Mouse (Mus musculus): ENCODE measurements around the gene Crtc1. TPM values are rescaled to one million over a fixed set of nuclear protein-coding genes. Genes with fewer than 3 reads are reported as not detected.

Gene Crtc1
- polyA plus RNA-seq, 1 experiment from 2014 or later: 45.9 TPM

DNA sequence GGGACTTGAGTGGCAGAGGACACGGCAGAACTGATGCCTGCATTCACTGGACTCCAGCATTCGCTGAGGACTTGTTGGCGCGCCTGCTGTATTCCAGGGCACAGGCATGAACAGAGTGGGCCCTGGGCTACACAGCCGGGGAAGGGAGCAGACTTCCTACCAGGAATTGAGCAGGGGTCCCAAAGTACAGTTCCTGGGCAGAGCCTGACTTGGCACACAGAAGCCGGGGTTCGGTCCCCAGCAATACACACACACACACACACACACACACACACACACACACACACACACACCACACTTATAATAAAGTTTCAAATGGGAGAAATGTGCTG, 435 bp upstream of the Crtc1 start:
- peak overlapping the region; percentile 76 for H3K9ac ChIP-seq (ENCODE audit: low read depth, low read length)
- H3K36me3 ChIP-seq (ENCODE audit: control insufficient read depth, insufficient read depth, low read length): no peaks in the 10 kb centered on the region
- H3K27me3 ChIP-seq (replicated peaks; ENCODE audit: control insufficient read depth, insufficient read depth, low read length): no peaks in the 10 kb centered on the region
- H3K4me3 ChIP-seq (ENCODE audit: low read length): peak overlapping the region; percentile 66
- 6% methylated on average over 7 of the region's 7 CpGs for WGBS
- peak overlapping the region; percentile 72 for H3K27ac ChIP-seq (ENCODE audit: low read depth, low read length)
- ATAC-seq: no peak
- peaks cover 10% of the 10 kb centered on the region for H3K4me1 ChIP-seq (ENCODE audit: control insufficient read depth, insufficient read depth, low read depth, low read length)
- no peaks in the 10 kb centered on the region for H3K9me3 ChIP-seq (ENCODE audit: control insufficient read depth, low read length)
- peak overlapping the region; percentile 79 for H3K4me2 ChIP-seq (ENCODE audit: low read length)

DNA sequence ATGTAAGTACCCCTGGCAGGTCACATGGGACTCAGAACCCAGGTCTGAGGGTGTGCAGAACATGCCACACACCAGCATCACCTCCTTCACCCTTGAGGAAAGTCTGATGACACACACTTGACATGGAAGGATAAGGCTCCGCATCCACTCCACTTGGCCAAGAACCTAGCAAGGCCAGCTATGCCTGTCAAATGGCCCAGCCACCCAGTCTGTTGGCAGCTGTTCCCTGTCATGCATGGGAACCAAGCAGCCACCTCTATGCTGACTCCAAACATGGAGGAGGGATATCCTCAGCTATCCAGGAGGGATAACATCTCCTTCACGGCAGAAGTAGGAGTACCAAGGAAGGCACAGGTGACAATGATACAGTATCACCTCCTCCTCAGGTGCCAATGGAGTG, 956 bp downstream of the Crtc1 start:
- Histone ChIP-seq H3K4me2 (ENCODE audit: low read length) (peak overlapping the region; percentile 63), H3K9me3 (ENCODE audit: control insufficient read depth, low read length) (no peaks in the 10 kb centered on the region), H3K27ac (ENCODE audit: low read depth, low read length) (no peak overlapping the region), H3K4me1 (ENCODE audit: control insufficient read depth, insufficient read depth, low read depth, low read length) (peaks cover 10% of the 10 kb centered on the region), H3K36me3 (ENCODE audit: control insufficient read depth, insufficient read depth, low read length) (no peaks in the 10 kb centered on the region), H3K9ac (ENCODE audit: low read depth, low read length) (no peak overlapping the region), H3K27me3 (replicated peaks; ENCODE audit: control insufficient read depth, insufficient read depth, low read length) (no peaks in the 10 kb centered on the region), H3K4me3 (ENCODE audit: low read length) (peak overlapping the region; percentile 66)
- WGBS: 91% methylated on average over 2 of the region's 2 CpGs
- no peak for ATAC-seq

DNA sequence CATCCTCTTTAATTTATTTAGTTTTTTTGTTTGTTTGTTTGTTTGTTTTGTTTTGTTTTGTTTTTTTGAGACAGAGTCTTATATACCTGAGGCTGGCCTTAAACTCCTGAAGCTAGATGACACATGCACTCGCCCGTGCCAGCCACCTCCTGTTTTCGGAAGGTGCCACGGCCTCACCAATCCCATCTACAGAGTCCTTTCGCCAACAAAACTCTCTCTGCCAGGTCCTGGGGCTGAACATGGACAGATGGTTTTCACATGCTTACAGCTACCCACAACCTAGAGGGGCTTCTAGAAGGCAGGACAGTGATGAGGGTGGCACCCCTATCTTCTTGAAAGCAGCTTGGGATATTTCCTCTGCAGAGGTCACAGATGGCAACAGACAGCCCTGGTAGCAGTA, 4.2 kb downstream of the Crtc1 start:
- Histone ChIP-seq H3K4me2 (ENCODE audit: low read length) (no peak overlapping the region), H3K36me3 (ENCODE audit: control insufficient read depth, insufficient read depth, low read length) (no peaks in the 10 kb centered on the region), H3K9me3 (ENCODE audit: control insufficient read depth, low read length) (no peaks in the 10 kb centered on the region), H3K27ac (ENCODE audit: low read depth, low read length) (no peak overlapping the region), H3K27me3 (replicated peaks; ENCODE audit: control insufficient read depth, insufficient read depth, low read length) (no peaks in the 10 kb centered on the region), H3K4me1 (ENCODE audit: control insufficient read depth, insufficient read depth, low read depth, low read length) (peaks cover 10% of the 10 kb centered on the region), H3K9ac (ENCODE audit: low read depth, low read length) (no peak overlapping the region), H3K4me3 (ENCODE audit: low read length) (no peak overlapping the region)
- 87% methylated on average over 5 of the region's 5 CpGs for WGBS
- ATAC-seq: no peak

DNA sequence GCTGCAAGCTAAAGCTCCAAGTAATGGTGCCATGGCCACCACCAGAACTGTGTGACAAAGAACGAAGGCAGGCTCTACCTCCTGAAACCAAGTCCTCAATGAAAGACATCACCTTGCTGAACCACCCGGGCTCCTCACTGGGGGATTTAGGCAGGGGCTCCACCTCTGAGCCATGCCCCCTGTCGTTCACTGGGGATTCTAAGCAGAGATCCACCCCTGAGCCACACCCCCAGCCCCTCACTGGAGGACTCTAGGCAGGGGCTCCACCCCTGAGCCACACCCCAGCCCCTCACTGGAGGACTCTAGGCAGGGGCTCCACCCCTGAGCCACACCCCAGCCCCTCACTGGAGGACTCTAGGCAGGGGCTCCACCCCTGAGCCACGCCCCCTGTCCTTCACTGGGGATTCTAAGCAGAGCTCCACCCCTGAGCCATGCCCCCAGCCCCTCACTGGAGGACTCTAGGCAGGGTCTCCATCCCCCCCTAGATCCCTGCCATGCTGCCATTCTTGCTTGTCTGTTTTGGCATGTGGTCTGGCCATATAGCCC, 6.3 kb downstream of the Crtc1 start:
- no peak overlapping the region for H3K27ac ChIP-seq (ENCODE audit: low read depth, low read length)
- no peak overlapping the region for H3K9ac ChIP-seq (ENCODE audit: low read depth, low read length)
- no peaks in the 10 kb centered on the region for H3K9me3 ChIP-seq (ENCODE audit: control insufficient read depth, low read length)
- no peak overlapping the region for H3K4me2 ChIP-seq (ENCODE audit: low read length)
- 32% methylated on average over 4 of the region's 4 CpGs for WGBS
- ATAC-seq: no peak
- no peaks in the 10 kb centered on the region for H3K36me3 ChIP-seq (ENCODE audit: control insufficient read depth, insufficient read depth, low read length)
- H3K4me1 ChIP-seq (ENCODE audit: control insufficient read depth, insufficient read depth, low read depth, low read length): no peaks in the 10 kb centered on the region
- H3K27me3 ChIP-seq (replicated peaks; ENCODE audit: control insufficient read depth, insufficient read depth, low read length): no peaks in the 10 kb centered on the region
- H3K4me3 ChIP-seq (ENCODE audit: low read length): no peak overlapping the region

DNA sequence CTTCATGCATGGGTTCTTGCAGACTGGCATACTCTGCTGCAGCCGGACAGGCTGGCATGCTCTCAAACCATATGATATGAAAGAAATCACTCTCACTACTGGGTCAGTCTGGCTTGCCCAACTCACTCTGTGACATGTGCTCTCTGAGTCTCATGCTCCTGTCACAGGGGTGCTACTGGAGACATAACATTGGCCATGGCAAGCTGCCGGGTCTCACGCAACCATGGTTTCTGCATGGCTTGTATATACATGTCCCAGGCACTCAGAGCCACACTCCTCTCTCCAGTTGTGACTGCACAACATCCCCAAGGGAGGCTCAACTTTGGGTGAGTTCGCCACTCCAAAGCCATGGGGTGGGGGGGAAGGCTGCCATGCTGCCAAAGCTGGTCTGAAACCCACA, 8.2 kb downstream of the Crtc1 start:
- Histone ChIP-seq H3K27ac (ENCODE audit: low read depth, low read length) (no peak overlapping the region), H3K27me3 (replicated peaks; ENCODE audit: control insufficient read depth, insufficient read depth, low read length) (no peaks in the 10 kb centered on the region), H3K9ac (ENCODE audit: low read depth, low read length) (no peak overlapping the region), H3K36me3 (ENCODE audit: control insufficient read depth, insufficient read depth, low read length) (no peaks in the 10 kb centered on the region), H3K4me2 (ENCODE audit: low read length) (no peak overlapping the region), H3K9me3 (ENCODE audit: control insufficient read depth, low read length) (no peaks in the 10 kb centered on the region), H3K4me1 (ENCODE audit: control insufficient read depth, insufficient read depth, low read depth, low read length) (no peaks in the 10 kb centered on the region), H3K4me3 (ENCODE audit: low read length) (no peak overlapping the region)
- 96% methylated on average over 4 of the region's 4 CpGs for WGBS
- no peak for ATAC-seq

DNA sequence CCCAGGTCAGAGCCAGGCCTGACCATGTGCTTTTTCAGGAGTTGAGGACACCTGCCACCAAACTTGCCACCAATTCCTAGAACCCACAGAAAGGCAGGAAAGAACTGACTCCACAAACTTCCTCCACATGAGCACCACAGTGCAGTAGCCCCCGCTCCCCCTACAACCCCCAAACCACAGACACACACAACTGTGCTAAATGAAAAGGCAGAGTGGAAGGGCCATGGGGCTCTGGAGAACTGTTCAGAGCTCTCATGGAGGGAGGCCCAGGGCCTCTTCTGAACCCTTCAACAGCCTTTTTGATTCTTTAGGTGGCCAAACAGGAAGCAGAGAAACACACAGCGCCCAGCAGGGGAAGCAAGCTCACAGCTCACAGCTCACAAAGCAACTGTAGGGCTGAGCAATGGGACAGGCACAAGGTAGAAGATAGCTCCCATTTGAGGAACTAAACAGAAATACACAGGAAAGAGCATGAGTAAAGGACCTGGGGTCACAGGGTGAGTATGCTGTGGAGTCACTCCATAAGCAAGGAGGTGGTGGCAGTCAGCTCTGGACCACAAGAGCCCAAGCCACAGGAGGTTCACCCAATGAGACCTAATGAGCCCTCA, 13.0 kb downstream of the Crtc1 start:
- no peaks in the 10 kb centered on the region for H3K36me3 ChIP-seq (ENCODE audit: control insufficient read depth, insufficient read depth, low read length)
- WGBS: 94% methylated on average over 2 of the region's 2 CpGs
- H3K4me1 ChIP-seq (ENCODE audit: control insufficient read depth, insufficient read depth, low read depth, low read length): no peaks in the 10 kb centered on the region
- ATAC-seq: no peak
- H3K9me3 ChIP-seq (ENCODE audit: control insufficient read depth, low read length): no peaks in the 10 kb centered on the region
- H3K27me3 ChIP-seq (replicated peaks; ENCODE audit: control insufficient read depth, insufficient read depth, low read length): no peaks in the 10 kb centered on the region
- H3K27ac ChIP-seq (ENCODE audit: low read depth, low read length): no peak overlapping the region
- H3K4me2 ChIP-seq (ENCODE audit: low read length): no peak overlapping the region
- no peak overlapping the region for H3K4me3 ChIP-seq (ENCODE audit: low read length)
- H3K9ac ChIP-seq (ENCODE audit: low read depth, low read length): no peak overlapping the region

DNA sequence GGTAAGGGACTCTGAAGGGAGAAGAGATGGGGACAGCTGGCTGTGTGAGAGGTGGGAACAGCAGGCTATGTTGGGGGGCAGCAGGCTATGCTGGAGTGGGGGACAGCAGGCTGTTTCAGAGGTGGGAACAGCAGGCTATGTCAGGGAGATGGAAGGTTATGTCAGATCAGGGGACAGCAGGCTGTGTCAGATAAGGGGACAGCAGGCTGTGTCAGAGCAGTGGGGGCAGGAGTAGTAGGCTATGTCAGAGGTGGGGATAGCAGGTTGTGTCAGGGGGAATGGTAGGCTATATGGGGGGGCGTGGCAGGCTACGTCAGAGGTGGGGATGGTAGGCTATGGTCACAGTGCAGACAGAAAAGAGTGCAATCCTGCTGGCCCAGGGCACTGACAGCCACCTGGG, 16.7 kb downstream of the Crtc1 start:
- no peak overlapping the region for H3K9ac ChIP-seq (ENCODE audit: low read depth, low read length)
- no peaks in the 10 kb centered on the region for H3K9me3 ChIP-seq (ENCODE audit: control insufficient read depth, low read length)
- H3K4me2 ChIP-seq (ENCODE audit: low read length): no peak overlapping the region
- no peaks in the 10 kb centered on the region for H3K36me3 ChIP-seq (ENCODE audit: control insufficient read depth, insufficient read depth, low read length)
- H3K4me3 ChIP-seq (ENCODE audit: low read length): no peak overlapping the region
- no peak for ATAC-seq
- H3K27me3 ChIP-seq (replicated peaks; ENCODE audit: control insufficient read depth, insufficient read depth, low read length): no peaks in the 10 kb centered on the region
- H3K4me1 ChIP-seq (ENCODE audit: control insufficient read depth, insufficient read depth, low read depth, low read length): peaks cover 7% of the 10 kb centered on the region
- H3K27ac ChIP-seq (ENCODE audit: low read depth, low read length): no peak overlapping the region
- 64% methylated on average over 2 of the region's 2 CpGs for WGBS

DNA sequence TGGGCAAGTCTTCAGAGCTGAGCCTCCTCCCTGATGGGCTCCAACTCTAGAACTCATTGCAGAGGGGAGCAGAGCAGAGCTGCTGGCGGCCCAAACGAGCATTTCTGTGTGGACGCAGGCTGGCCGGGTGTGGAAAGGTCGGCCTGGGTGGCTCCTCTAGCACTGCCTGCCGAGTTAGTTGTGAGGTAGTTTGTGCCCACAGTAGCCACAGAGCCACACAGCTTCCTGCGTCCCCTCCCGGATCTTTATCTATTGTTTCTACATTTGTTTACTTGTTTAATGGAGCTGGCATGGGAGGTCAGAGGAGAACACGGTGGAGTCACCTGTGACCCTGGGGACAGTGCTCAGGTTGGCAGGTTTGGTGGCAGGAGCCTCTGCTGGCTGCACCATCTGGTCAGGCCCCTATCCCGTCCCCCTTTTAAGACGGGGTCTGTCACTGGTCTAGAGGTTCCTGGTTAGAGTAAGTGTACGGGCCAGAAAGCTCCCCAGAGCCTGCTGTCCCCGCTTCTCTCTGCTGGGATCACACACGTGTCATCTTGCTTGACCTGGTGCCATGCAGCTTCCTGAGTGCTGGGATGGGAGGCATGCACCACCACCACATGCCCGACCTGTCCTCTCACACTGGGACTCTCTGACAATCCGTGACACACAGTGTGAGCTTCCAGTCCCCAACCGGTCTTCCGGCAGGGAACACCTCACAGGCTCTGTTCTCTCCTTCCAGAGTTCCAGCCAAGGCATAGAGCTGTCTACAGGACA, 17.9 kb downstream of the Crtc1 start:
- H3K9ac ChIP-seq (ENCODE audit: low read depth, low read length): no peak overlapping the region
- 82% methylated on average over 18 of the region's 18 CpGs for whole genome bisulfite sequencing
- no peaks in the 10 kb centered on the region for H3K27me3 ChIP-seq (replicated peaks; ENCODE audit: control insufficient read depth, insufficient read depth, low read length)

DNA sequence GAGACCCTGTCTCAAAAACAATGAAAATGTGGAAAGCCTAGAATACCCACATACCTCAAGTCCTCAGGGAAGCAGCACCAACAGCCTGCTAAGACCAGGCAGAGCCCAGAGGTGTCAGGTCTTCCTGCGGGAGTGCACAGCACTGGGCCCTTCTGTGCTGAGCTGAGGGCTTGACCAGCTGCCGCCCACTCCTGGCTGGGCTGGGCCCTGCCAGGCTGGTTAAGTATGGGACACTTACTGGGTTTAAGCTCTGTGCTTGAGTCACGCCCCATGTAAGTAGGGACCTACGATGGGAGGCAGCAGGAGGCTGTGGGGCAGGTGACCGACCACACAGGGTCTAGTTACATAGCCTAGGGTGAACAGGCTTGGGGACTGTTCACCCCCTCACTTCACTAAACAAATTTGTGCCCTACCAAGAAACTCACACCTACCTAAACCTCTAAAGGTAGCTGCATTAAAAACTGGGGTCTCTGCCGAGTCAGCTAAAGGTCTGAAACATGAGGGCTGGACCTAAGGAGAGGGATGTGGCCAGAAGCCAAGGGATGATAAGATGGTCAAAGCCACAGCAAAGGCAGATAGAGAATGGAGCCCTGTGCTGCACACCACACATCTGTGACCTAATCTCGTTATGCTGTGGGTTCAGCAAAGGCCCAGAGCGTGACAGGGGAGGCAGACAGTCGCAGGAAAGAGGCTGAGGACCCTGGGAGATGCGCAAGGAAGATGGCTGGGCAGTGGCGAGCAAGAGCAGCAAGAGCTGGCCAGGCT, 19.3 kb downstream of the Crtc1 start:
- Histone ChIP-seq H3K4me1 (ENCODE audit: control insufficient read depth, insufficient read depth, low read depth, low read length) (peaks cover 20% of the 10 kb centered on the region), H3K27ac (ENCODE audit: low read depth, low read length) (no peak overlapping the region), H3K4me3 (ENCODE audit: low read length) (no peak overlapping the region), H3K9ac (ENCODE audit: low read depth, low read length) (no peak overlapping the region), H3K27me3 (replicated peaks; ENCODE audit: control insufficient read depth, insufficient read depth, low read length) (no peaks in the 10 kb centered on the region), H3K36me3 (ENCODE audit: control insufficient read depth, insufficient read depth, low read length) (no peaks in the 10 kb centered on the region), H3K4me2 (ENCODE audit: low read length) (no peak overlapping the region), H3K9me3 (ENCODE audit: control insufficient read depth, low read length) (no peaks in the 10 kb centered on the region)
- WGBS: 85% methylated on average over 11 of the region's 11 CpGs
- ATAC-seq: no peak

More for the DNA sequence above, 17.9 kb downstream of the Crtc1 start:
- Histone ChIP-seq H3K27ac (ENCODE audit: low read depth, low read length) (no peak overlapping the region), H3K4me2 (ENCODE audit: low read length) (no peak overlapping the region), H3K36me3 (ENCODE audit: control insufficient read depth, insufficient read depth, low read length) (no peaks in the 10 kb centered on the region), H3K4me1 (ENCODE audit: control insufficient read depth, insufficient read depth, low read depth, low read length) (peaks cover 11% of the 10 kb centered on the region), H3K9me3 (ENCODE audit: control insufficient read depth, low read length) (no peaks in the 10 kb centered on the region), H3K4me3 (ENCODE audit: low read length) (no peak overlapping the region)
- ATAC-seq: no peak
